Mouse (Mus musculus) left cerebral cortex, adult 8-10 months (tissue): ENCODE measurements around the gene Mrc2. TPM values are rescaled to one million over a fixed set of nuclear protein-coding genes. Genes with fewer than 3 reads are reported as not detected.

Experiments
- DNase-seq, 2 experiments: peaks; one replicate each; pipeline ENCODE4 v3.0.0; 2022; ENCODE audit warnings: low spot score in 2 of 2
- total RNA-seq, 4 experiments: library from RNA; stranded (reverse); gene quantifications; 2 replicates each; pipeline ENCODE4 v1.2.4; 2022

Gene Mrc2
- total RNA-seq, 4 experiments from 2014 or later, result 8.1 to 13.8 (median 9.4) TPM

DNA sequence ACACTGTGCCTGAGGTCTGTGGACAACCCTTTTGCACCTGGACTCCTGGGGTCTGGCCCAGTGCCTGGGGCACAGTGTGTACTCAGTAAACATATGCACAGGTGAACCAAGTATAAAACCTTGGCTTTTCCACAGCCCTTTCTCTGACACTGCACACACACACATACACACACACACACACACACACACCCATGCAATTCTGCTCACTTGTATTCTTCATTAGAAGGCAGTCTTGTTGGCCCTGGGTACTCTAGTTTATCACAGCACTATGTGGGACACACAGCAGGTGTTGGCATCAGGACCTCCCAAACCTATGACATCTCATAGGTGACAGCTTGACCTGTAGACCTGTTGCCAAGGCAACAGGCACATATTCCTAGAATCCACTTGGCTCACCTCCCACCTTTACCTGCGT is 83.4 kb downstream of the Mrc2 start:
- DNase-seq, result no peak

DNA sequence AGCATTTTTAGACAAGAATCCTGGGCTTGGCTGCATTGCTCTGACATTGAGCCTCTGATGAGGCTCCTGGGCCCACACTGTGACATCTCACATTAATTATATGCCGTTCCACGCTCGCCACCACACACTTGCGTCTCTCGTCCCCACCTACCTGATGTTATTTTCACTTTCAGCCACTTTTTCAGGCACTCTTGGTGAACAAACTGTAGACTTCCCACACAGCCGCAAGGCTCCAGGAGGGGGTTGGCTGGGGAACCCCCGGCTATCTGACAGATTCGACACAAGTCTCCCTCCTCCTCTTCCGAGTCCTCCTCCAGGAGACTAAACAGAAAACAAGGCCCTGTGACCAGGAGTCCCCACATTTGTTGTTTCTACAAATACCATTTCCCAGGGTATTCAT is 92.8 kb downstream of the Mrc2 start:
- peak in 1 of 2 experiments; percentile 86 for DNase-seq

DNA sequence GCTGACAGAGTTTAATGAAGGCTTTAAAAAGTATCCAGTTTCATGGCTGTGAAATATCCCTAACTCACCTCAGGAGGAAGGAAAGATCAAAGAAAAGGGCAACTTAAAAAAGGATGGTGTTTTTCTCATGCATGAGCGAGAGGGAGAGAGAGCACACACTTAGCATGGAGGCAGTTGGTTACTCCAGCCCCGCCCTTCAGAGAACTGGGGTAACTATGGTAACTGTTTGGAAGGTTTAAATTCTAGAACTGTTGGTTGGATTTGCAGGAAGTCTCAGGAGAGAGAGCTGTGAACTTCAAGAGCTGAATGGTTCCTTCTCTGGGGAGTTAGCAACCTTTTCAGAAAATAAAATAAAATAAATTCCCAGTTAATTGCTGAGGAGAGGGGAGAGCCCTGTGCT is 96.2 kb downstream of the Mrc2 start:
- DNase-seq, result peak in 1 of 2 experiments; percentile 61

DNA sequence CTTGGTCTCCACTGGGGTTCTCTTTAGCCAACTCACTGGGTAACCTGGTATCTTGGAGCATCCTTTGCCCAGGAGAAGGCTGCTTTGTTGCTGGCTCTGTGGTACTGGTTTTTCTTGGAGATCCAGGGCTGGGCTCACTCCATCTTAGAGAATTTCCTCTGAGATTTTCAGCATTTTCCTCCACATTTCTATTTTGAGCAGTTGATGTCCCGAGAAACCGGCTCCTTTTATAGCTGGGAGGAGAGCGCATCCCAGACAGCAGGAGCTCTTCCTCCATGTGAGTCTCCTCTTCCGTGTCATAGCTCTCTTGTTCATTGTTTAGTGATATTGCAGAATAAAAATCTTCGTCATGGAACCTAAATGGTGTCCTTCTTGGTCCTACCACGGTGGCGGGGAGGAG is 97.8 kb downstream of the Mrc2 start:
- DNase-seq, result no peak

Other genes starting within 250 kb of the Mrc2 start
- gene Efcab3, start 229.1 kb upstream of the Mrc2 start, total RNA-seq, result under 1 TPM; 0.56 to 0.70 (median 0.66) TPM
- 10 to 100 TPM; 16.1 to 20.9 (median 18.3) TPM for gene Mettl2, start 166.2 kb upstream of the Mrc2 start, total RNA-seq
- gene Gm10842, start 145.8 kb upstream of the Mrc2 start, total RNA-seq, result not detected
- 10 to 100 TPM; 50.9 to 60.5 (median 59.1) TPM for gene Tlk2, start 113.8 kb upstream of the Mrc2 start, total RNA-seq
- gene March10, start 164.1 kb downstream of the Mrc2 start, total RNA-seq, result 1 to 10 TPM; 3.2 to 4.1 (median 3.9) TPM